Mouse (Mus musculus): ENCODE measurements at regions not wholly inside any gene's neighbourhood (a gene's known extent, or its start where the extent isn't known, plus 50 kb on each side); places are given as distances from the start of the nearest gene placed in this dataset.

- DNase-seq (ENCODE audit: low spot score) = no peak
Observed at GRCm38 (mm10) chr8:12503344-12503743, 69.5 kb upstream of the Spaca7 start.

DNA sequence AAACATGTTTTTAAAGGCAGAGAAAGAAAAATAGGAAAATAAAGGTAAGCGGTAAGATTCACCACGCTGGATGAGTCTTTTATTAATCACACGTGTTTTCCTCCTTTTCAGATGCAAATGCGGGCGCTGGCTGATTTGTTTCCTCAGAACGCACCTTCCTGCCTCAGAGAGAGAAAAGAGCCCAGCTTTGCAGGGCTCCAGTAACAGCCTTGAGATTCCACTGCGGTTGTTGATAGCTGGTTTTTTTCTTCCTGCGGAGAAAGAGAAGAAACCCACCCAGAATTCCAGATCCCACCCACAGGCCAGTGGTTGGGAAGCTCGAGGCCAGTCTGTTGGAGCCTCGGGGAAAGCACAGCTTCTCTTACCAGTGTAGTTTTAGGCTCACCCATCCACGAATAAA is 68.6 kb upstream of the Spaca7 start:
- DNase-seq (ENCODE audit: low spot score) = no peak

GRCm38 (mm10) chr8:12504777-12505176 is 68.1 kb upstream of the Spaca7 start:
- no peak for DNase-seq (ENCODE audit: low spot score)

GRCm38 (mm10) chr8:12510233-12510632 is 62.6 kb upstream of the Spaca7 start:
- no peak for DNase-seq (ENCODE audit: low spot score)

GRCm38 (mm10) chr8:12513042-12513441 is 59.8 kb upstream of the Spaca7 start:
- no peak for DNase-seq (ENCODE audit: low spot score)

DNA sequence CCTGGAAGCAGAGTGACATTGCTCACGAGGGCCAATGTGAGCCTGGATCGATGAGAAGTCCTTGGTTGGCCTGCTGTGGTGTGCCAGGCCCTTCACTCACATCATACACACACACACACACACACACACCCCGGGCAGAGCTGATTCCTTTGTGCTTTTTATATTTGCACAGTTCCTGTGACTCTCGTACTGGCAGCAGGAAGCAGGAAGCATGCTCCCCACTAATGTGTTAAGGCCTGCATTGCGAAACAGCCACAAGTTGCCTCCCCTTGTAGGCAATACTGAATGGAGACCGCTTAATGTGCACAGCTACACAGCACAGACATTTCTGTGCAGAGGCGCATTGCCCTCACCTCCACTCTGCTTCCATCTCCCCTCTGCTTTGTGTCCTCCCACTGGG is 58.7 kb upstream of the Spaca7 start:
- DNase-seq (ENCODE audit: low spot score) = no peak

- no peak for DNase-seq (ENCODE audit: low spot score)
Observed at GRCm38 (mm10) chr8:12521636-12522035, 51.2 kb upstream of the Spaca7 start.
